Mouse (Mus musculus): ENCODE results near the gene C1qa. TPM values are rescaled to one million over a fixed set of nuclear protein-coding genes. Genes with fewer than 3 reads are reported as not detected.

The C1qa gene
- polyA plus RNA-seq, 1 experiment from 2014 or later: 16.8 TPM

DNA sequence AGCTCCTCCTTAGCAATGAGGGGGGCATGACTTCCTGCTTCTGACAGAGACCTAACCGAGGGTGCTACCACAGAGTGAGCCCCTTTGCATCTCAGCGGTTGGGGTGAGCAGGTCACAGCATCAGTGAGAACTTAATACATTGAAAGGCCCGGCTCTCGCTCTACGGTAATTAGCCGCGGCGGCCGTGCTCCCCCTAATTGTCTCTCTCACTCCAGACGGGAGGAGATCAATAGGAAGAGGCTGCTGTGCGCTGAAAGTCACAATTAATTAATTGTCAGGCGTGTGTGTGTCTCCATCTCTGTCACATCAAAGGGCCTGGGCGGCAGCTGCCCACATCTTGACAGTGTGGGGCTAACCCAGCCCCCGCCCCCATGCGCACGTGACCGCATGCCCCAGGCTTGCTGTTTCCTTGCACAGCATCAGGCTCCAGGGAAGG lies 12.6 kb upstream of the C1qa start:
- Histone ChIP-seq H3K4me1 (replicated peaks; ENCODE audit: control insufficient read depth, insufficient read depth, low read length) (peaks cover 14% of the 10 kb centered on the region), H3K36me3 (ENCODE audit: control insufficient read depth, insufficient read depth) (no peaks in the 10 kb centered on the region), H3K9ac (replicated peaks; ENCODE audit: low read depth, low read length) (0 out of 2 replicates have a peak overlapping the region, but pooled peaks have one; percentile 19), H3K4me3 (replicated peaks; ENCODE audit: low read length) (no peak overlapping the region), H3K4me2 (ENCODE audit: low read length) (peak overlapping the region; percentile 33), H3K27me3 (replicated peaks; ENCODE audit: control insufficient read depth, insufficient read depth, low read length) (peaks cover 16% of the 10 kb centered on the region), H3K9me3 (ENCODE audit: control insufficient read depth, low read length) (no peaks in the 10 kb centered on the region), H3K27ac (ENCODE audit: low read length) (no peak overlapping the region)
- no peak; the same call in 1 of the 2 replicates for ATAC-seq
- 1% methylated on average over 17 of the region's 17 CpGs for WGBS

DNA sequence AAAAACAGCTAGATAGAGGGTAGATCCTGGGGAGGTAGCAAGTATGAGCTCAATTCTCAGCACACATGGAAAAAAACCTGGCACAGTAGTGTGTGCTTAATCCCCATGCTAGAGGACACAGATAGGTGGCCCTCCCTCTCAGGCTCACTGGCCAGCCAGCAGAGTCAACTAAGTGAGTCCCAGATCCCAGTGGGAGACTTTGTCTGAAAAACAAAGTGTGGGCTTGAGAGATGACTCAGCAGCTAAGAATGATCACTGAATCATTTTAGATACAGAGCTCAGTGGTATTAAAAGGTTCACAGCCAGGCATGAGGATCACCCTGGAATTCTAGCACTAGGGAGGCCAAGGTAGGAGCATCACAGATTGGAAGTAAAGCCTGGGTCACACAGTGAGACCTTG lies 9.2 kb upstream of the C1qa start:
- no peak overlapping the region for H3K9ac ChIP-seq (replicated peaks; ENCODE audit: low read depth, low read length)
- H3K27me3 ChIP-seq (replicated peaks; ENCODE audit: control insufficient read depth, insufficient read depth, low read length): peaks cover 11% of the 10 kb centered on the region
- peaks cover 25% of the 10 kb centered on the region for H3K4me1 ChIP-seq (replicated peaks; ENCODE audit: control insufficient read depth, insufficient read depth, low read length)
- H3K4me2 ChIP-seq (ENCODE audit: low read length): no peak overlapping the region
- no peak for ATAC-seq
- no peaks in the 10 kb centered on the region for H3K36me3 ChIP-seq (ENCODE audit: control insufficient read depth, insufficient read depth)
- no peak overlapping the region for H3K27ac ChIP-seq (ENCODE audit: low read length)
- H3K9me3 ChIP-seq (ENCODE audit: control insufficient read depth, low read length): no peaks in the 10 kb centered on the region
- H3K4me3 ChIP-seq (replicated peaks; ENCODE audit: low read length): no peak overlapping the region

DNA sequence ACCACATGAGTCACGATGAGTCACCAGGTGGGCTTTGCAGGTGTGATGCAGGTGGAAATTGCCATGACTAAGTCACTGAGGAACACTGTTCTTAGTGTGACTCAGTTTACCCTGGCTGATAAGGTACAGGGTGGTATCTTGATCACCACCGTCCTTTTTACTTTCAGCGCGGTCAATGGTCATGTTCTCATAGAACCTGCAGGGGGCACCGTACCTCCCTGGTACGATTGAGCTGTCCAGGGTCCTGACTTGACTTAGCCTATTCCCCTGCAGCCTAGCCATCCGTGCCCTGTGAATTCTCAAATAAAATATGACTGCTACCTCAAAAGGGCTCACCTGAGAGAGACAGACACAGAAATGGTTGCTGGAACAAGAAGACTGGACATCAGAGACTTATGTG lies 8.4 kb upstream of the C1qa start:
- peaks cover 10% of the 10 kb centered on the region for H3K27me3 ChIP-seq (replicated peaks; ENCODE audit: control insufficient read depth, insufficient read depth, low read length)
- peaks cover 23% of the 10 kb centered on the region for H3K4me1 ChIP-seq (replicated peaks; ENCODE audit: control insufficient read depth, insufficient read depth, low read length)
- 12% methylated on average over 7 of the region's 7 CpGs for WGBS
- H3K9ac ChIP-seq (replicated peaks; ENCODE audit: low read depth, low read length): no peak overlapping the region
- H3K9me3 ChIP-seq (ENCODE audit: control insufficient read depth, low read length): no peaks in the 10 kb centered on the region
- no peak overlapping the region for H3K27ac ChIP-seq (ENCODE audit: low read length)
- no peak for ATAC-seq
- H3K4me2 ChIP-seq (ENCODE audit: low read length): no peak overlapping the region
- no peaks in the 10 kb centered on the region for H3K36me3 ChIP-seq (ENCODE audit: control insufficient read depth, insufficient read depth)
- no peak overlapping the region for H3K4me3 ChIP-seq (replicated peaks; ENCODE audit: low read length)

DNA sequence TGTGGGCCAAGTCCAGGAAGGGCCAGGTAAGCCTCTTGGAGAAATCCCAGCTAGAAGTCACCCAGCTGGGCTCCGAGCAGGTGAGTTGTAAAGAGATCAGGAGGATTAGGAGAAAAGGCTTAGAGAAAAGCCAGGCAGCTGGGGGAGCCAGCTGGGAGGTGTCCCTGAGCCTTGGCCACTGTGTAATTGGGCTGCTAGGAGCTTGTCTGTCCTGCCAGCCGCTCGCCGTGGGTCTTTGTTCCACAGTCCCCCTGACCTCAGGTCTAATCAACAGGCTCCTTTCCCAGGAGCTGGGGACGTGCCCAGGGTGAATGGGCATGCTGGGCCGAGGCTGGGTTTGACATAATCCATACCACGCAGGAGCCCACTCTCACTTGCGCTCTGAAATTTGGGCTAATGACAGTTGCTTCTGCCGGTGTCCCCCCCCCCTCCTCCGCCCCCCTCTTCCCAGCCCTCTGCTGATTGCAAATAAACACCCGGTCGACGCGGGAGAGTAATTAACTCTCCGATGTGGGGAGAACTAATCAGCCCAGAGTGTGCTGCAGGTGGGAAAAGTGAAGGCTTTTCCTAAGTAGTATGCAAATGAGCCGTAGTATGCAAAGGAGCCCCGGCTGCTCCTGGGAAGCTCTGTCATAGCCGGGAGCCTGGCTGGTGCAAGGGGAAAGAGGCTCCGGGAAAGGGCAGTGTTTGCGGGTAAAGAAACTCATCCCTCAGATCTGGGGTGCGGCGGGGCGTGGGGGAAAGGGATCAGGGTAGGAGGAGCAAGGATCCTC lies 6.3 kb upstream of the C1qa start:
- Histone ChIP-seq H3K36me3 (ENCODE audit: control insufficient read depth, insufficient read depth) (no peaks in the 10 kb centered on the region), H3K27ac (ENCODE audit: low read length) (no peak overlapping the region), H3K9ac (replicated peaks; ENCODE audit: low read depth, low read length) (no peak overlapping the region), H3K4me1 (replicated peaks; ENCODE audit: control insufficient read depth, insufficient read depth, low read length) (peaks cover 14% of the 10 kb centered on the region), H3K4me3 (replicated peaks; ENCODE audit: low read length) (no peak overlapping the region), H3K4me2 (ENCODE audit: low read length) (peak overlapping the region; percentile 36), H3K27me3 (replicated peaks; ENCODE audit: control insufficient read depth, insufficient read depth, low read length) (peaks cover 4% of the 10 kb centered on the region), H3K9me3 (ENCODE audit: control insufficient read depth, low read length) (no peaks in the 10 kb centered on the region)
- 1% methylated on average over 22 of the region's 23 CpGs for WGBS
- ATAC-seq: peak; percentile 87

DNA sequence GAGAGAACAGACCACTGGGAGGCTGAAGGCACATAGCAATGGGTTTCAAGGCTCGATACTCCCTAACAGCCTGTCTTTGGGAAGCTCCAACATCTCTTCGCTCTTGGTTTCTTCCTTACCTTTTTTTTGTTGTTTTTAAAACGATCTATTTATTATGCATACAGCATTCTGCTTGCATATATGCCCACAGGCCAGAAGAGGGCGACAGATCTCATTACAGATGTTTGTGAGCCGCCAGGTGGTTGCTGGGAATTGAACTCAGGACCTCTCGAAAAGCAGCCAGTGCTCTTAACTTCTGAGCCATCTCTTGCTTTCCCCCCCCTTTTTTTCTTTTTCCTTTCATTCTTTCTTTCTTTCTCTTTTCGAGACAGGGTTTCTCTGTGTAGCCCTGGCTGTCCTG lies 551 bp upstream of the C1qa start:
- H3K27me3 ChIP-seq (replicated peaks; ENCODE audit: control insufficient read depth, insufficient read depth, low read length): peaks cover 20% of the 10 kb centered on the region
- H3K4me2 ChIP-seq (ENCODE audit: low read length): no peak overlapping the region
- H3K36me3 ChIP-seq (ENCODE audit: control insufficient read depth, insufficient read depth): no peaks in the 10 kb centered on the region
- no peak overlapping the region for H3K4me3 ChIP-seq (replicated peaks; ENCODE audit: low read length)
- no peak overlapping the region for H3K27ac ChIP-seq (ENCODE audit: low read length)
- 68% methylated on average over 7 of the region's 7 CpGs for WGBS
- no peak for ATAC-seq
- H3K4me1 ChIP-seq (replicated peaks; ENCODE audit: control insufficient read depth, insufficient read depth, low read length): peaks cover 4% of the 10 kb centered on the region; the same call in 1 of the 2 replicates
- H3K9me3 ChIP-seq (ENCODE audit: control insufficient read depth, low read length): no peaks in the 10 kb centered on the region
- no peak overlapping the region for H3K9ac ChIP-seq (replicated peaks; ENCODE audit: low read depth, low read length)

DNA sequence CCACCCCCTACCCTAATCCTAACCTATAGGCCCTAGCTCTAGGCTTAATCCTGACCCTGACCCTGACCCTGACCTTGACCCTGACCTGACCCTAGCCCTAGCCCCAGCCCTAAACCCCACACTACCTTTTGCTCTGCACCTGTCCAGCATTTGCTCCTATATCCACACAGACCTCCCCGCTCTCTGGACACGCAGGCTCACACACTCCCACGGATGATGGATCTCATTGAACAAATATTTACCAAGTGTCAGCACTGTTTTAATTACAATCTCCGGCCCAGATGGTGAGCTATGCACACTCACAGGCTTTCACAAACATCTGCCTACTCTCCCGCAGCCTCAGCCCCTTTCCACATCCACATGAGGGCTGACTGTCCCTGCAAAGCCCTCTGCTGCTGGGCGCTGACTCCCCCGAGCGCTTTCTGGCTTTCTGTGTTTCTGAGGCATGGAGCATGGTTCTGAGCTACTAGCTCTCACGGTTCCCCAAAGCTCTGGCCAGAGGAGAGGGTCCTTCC lies 462 bp downstream of the C1qa start:
- no peaks in the 10 kb centered on the region for H3K36me3 ChIP-seq (ENCODE audit: control insufficient read depth, insufficient read depth)
- H3K9me3 ChIP-seq (ENCODE audit: control insufficient read depth, low read length): no peaks in the 10 kb centered on the region
- 54% methylated on average over 9 of the region's 9 CpGs for WGBS
- H3K9ac ChIP-seq (replicated peaks; ENCODE audit: low read depth, low read length): no peak overlapping the region
- H3K4me1 ChIP-seq (replicated peaks; ENCODE audit: control insufficient read depth, insufficient read depth, low read length): peaks cover 4% of the 10 kb centered on the region; the same call in 1 of the 2 replicates
- no peak overlapping the region for H3K27ac ChIP-seq (ENCODE audit: low read length)
- H3K4me3 ChIP-seq (replicated peaks; ENCODE audit: low read length): no peak overlapping the region
- peaks cover 20% of the 10 kb centered on the region for H3K27me3 ChIP-seq (replicated peaks; ENCODE audit: control insufficient read depth, insufficient read depth, low read length)
- H3K4me2 ChIP-seq (ENCODE audit: low read length): no peak overlapping the region
- ATAC-seq: no peak

DNA sequence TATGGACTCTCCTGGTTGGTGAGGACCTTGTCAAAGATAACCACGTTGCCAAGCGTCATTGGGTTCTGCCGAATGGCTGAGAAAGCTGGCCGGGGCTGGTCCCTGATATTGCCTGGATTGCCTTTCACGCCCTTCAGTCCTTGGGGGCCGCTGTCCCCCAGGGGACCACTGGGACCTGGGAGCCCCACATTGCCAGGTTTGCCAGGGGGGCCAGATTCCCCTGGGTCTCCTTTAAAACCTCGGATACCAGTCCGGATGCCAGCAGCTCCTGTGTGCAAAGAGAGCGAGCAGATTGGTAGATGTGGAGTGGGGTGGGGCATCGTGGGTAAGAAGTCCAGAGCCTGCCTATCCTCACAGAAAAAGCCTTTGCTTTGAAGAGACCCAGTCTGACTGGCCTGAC lies 2.1 kb downstream of the C1qa start:
- Histone ChIP-seq H3K9ac (replicated peaks; ENCODE audit: low read depth, low read length) (no peak overlapping the region), H3K36me3 (ENCODE audit: control insufficient read depth, insufficient read depth) (no peaks in the 10 kb centered on the region), H3K4me3 (replicated peaks; ENCODE audit: low read length) (no peak overlapping the region), H3K27ac (ENCODE audit: low read length) (no peak overlapping the region), H3K27me3 (replicated peaks; ENCODE audit: control insufficient read depth, insufficient read depth, low read length) (peaks cover 20% of the 10 kb centered on the region), H3K9me3 (ENCODE audit: control insufficient read depth, low read length) (no peaks in the 10 kb centered on the region), H3K4me1 (replicated peaks; ENCODE audit: control insufficient read depth, insufficient read depth, low read length) (peaks cover 4% of the 10 kb centered on the region; the same call in 1 of the 2 replicates), H3K4me2 (ENCODE audit: low read length) (no peak overlapping the region)
- ATAC-seq: no peak
- WGBS: 34% methylated on average over 10 of the region's 10 CpGs

DNA sequence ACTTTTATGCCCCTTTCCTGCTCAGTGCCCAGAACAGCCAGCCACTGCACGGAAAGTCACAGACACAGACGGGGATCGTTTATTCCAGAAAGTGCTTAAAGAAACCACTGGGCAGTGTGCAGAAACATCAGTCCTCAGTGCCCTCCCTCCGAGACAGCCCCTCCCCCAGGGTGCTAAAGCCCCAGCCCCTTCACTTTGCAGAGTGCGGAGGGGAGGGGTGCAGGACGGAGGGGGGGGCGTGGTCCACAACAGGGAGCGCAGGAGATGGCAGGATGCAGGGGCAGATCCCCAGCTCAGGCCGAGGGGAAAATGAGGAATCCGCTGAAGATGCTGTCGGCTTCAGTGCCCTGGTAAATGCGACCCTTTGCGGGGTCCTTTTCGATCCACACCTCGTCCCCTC lies 2.7 kb downstream of the C1qa start:
- ATAC-seq: no peak
- Histone ChIP-seq H3K9ac (replicated peaks; ENCODE audit: low read depth, low read length) (no peak overlapping the region), H3K4me2 (ENCODE audit: low read length) (no peak overlapping the region), H3K4me3 (replicated peaks; ENCODE audit: low read length) (no peak overlapping the region), H3K36me3 (ENCODE audit: control insufficient read depth, insufficient read depth) (no peaks in the 10 kb centered on the region), H3K27ac (ENCODE audit: low read length) (no peak overlapping the region), H3K9me3 (ENCODE audit: control insufficient read depth, low read length) (no peaks in the 10 kb centered on the region), H3K27me3 (replicated peaks; ENCODE audit: control insufficient read depth, insufficient read depth, low read length) (peaks cover 20% of the 10 kb centered on the region), H3K4me1 (replicated peaks; ENCODE audit: control insufficient read depth, insufficient read depth, low read length) (peaks cover 4% of the 10 kb centered on the region; the same call in 1 of the 2 replicates)
- 2% methylated on average over 14 of the region's 15 CpGs for WGBS

DNA sequence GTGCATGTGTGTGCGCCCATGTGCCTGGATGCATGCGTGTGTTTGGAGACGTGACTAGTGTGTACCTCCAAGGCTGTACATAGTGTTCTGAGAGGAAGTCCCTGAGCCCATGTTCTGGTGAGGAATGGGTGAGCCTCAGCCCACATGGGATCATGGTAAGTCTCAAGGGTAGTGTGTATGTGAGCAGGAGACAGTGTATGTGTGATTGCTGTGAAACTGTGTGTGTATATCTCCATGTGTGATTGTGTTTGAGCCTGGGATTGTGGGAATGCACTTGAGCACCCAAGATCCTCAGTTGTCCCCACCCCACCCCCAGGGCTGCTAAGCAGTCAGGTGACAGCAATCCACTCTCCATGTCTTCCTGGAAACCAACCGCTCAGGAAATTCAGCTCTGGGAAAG lies 3.8 kb downstream of the C1qa start:
- H3K4me3 ChIP-seq (replicated peaks; ENCODE audit: low read length): no peak overlapping the region

More for the DNA sequence above, 3.8 kb downstream of the C1qa start:
- Histone ChIP-seq H3K4me2 (ENCODE audit: low read length) (no peak overlapping the region), H3K9ac (replicated peaks; ENCODE audit: low read depth, low read length) (no peak overlapping the region), H3K27ac (ENCODE audit: low read length) (no peak overlapping the region), H3K27me3 (replicated peaks; ENCODE audit: control insufficient read depth, insufficient read depth, low read length) (peaks cover 20% of the 10 kb centered on the region), H3K9me3 (ENCODE audit: control insufficient read depth, low read length) (no peaks in the 10 kb centered on the region), H3K36me3 (ENCODE audit: control insufficient read depth, insufficient read depth) (no peaks in the 10 kb centered on the region), H3K4me1 (replicated peaks; ENCODE audit: control insufficient read depth, insufficient read depth, low read length) (peaks cover 4% of the 10 kb centered on the region; the same call in 1 of the 2 replicates)
- no peak for ATAC-seq
- WGBS: 77% methylated on average over 4 of the region's 4 CpGs
